Mouse (Mus musculus): ENCODE results near the gene Anp32e. TPM values are rescaled to one million over a fixed set of nuclear protein-coding genes. Genes with fewer than 3 reads are reported as not detected.

The Anp32e gene
- polyA plus RNA-seq, 1 experiment from 2014 or later: 50.1 TPM

DNA sequence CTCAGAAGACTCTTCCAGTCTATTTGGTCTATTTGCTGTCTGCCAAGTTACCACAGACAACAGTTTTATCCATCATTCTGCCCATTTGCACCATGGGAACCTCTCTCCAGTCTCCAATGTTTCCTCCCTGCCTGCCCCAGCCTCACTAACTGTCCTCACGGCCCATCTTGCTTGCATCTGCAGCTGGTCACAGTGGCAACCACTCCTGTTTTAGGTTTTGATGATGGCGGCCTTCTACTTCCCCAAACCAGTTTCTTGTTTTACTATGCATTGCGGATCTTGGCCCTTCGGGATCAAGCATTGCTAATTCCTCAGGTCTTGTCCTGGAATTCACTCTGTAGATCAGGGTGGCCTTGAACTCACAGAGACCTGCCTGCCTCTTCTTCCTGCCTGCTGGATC is 53.1 kb downstream of the Anp32e start:
- Histone ChIP-seq H3K4me2 (ENCODE audit: low read length) (no peak overlapping the region), H3K36me3 (ENCODE audit: control insufficient read depth, insufficient read depth, low read length) (no peaks in the 10 kb centered on the region), H3K27ac (replicated peaks; ENCODE audit: low read depth, low read length) (no peak overlapping the region), H3K27me3 (ENCODE audit: control insufficient read depth, insufficient read depth, low read length) (no peaks in the 10 kb centered on the region), H3K9me3 (ENCODE audit: control insufficient read depth, low read length) (no peaks in the 10 kb centered on the region), H3K4me3 (replicated peaks; ENCODE audit: low read depth, low read length) (no peak overlapping the region), H3K9ac (replicated peaks; ENCODE audit: low read length) (no peak overlapping the region), H3K4me1 (ENCODE audit: control insufficient read depth, insufficient read depth, low read length) (peaks cover 17% of the 10 kb centered on the region)
- ATAC-seq (ENCODE audit: low FRiP score, low TSS enrichment) (no peak), DNase-seq (no peak)
- 91% methylated on average over 4 of the region's 4 CpGs for WGBS

GRCm38 (mm10) chr3:95985209-95986000 is 56.4 kb downstream of the Anp32e start:
- peak overlapping the region; percentile 90 for H3K27ac ChIP-seq (replicated peaks; ENCODE audit: low read depth, low read length)
- H3K4me3 ChIP-seq (replicated peaks; ENCODE audit: low read depth, low read length): peak overlapping the region; percentile 19
- WGBS: 4% methylated on average over 12 of the region's 12 CpGs
- peak overlapping the region; percentile 48 for H3K4me2 ChIP-seq (ENCODE audit: low read length)
- H3K27me3 ChIP-seq (ENCODE audit: control insufficient read depth, insufficient read depth, low read length): no peaks in the 10 kb centered on the region
- H3K9me3 ChIP-seq (ENCODE audit: control insufficient read depth, low read length): no peaks in the 10 kb centered on the region
- H3K36me3 ChIP-seq (ENCODE audit: control insufficient read depth, insufficient read depth, low read length): peaks cover 24% of the 10 kb centered on the region
- ATAC-seq (ENCODE audit: low FRiP score, low TSS enrichment) (peak; percentile 87), DNase-seq (peak; percentile 83)
- H3K9ac ChIP-seq (replicated peaks; ENCODE audit: low read length): peak overlapping the region; percentile 51
- peaks cover 17% of the 10 kb centered on the region for H3K4me1 ChIP-seq (ENCODE audit: control insufficient read depth, insufficient read depth, low read length)

- WGBS: 2% methylated on average over 21 of the region's 21 CpGs
- peak; percentile 74 for DNase-seq
- Histone ChIP-seq H3K27me3 (ENCODE audit: control insufficient read depth, insufficient read depth, low read length) (no peaks in the 10 kb centered on the region), H3K4me2 (ENCODE audit: low read length) (peak overlapping the region; percentile 48), H3K4me3 (replicated peaks; ENCODE audit: low read depth, low read length) (peak overlapping the region; percentile 19), H3K4me1 (ENCODE audit: control insufficient read depth, insufficient read depth, low read length) (peaks cover 17% of the 10 kb centered on the region), H3K27ac (replicated peaks; ENCODE audit: low read depth, low read length) (peak overlapping the region; percentile 90), H3K9me3 (ENCODE audit: control insufficient read depth, low read length) (no peaks in the 10 kb centered on the region), H3K36me3 (ENCODE audit: control insufficient read depth, insufficient read depth, low read length) (peaks cover 31% of the 10 kb centered on the region), H3K9ac (replicated peaks; ENCODE audit: low read length) (peak overlapping the region; percentile 51)
- ATAC-seq (ENCODE audit: low FRiP score, low TSS enrichment): no peak
These were observed 57.1 kb downstream of the Anp32e start for GRCm38 (mm10) chr3:95986001-95986622.

GRCm38 (mm10) chr3:95986984-95987383 is 57.9 kb downstream of the Anp32e start:
- no peaks in the 10 kb centered on the region for H3K9me3 ChIP-seq (ENCODE audit: control insufficient read depth, low read length)
- peaks cover 39% of the 10 kb centered on the region for H3K36me3 ChIP-seq (ENCODE audit: control insufficient read depth, insufficient read depth, low read length)
- DNase-seq (no peak), ATAC-seq (ENCODE audit: low FRiP score, low TSS enrichment) (no peak)
- no peak overlapping the region for H3K27ac ChIP-seq (replicated peaks; ENCODE audit: low read depth, low read length)
- H3K4me2 ChIP-seq (ENCODE audit: low read length): no peak overlapping the region
- WGBS: 75% methylated on average over 4 of the region's 4 CpGs
- no peak overlapping the region for H3K4me3 ChIP-seq (replicated peaks; ENCODE audit: low read depth, low read length)
- no peaks in the 10 kb centered on the region for H3K27me3 ChIP-seq (ENCODE audit: control insufficient read depth, insufficient read depth, low read length)
- peaks cover 17% of the 10 kb centered on the region for H3K4me1 ChIP-seq (ENCODE audit: control insufficient read depth, insufficient read depth, low read length)
- no peak overlapping the region for H3K9ac ChIP-seq (replicated peaks; ENCODE audit: low read length)

- H3K4me3 ChIP-seq (replicated peaks; ENCODE audit: low read depth, low read length): no peak overlapping the region
- H3K9me3 ChIP-seq (ENCODE audit: control insufficient read depth, low read length): no peaks in the 10 kb centered on the region
- H3K4me2 ChIP-seq (ENCODE audit: low read length): no peak overlapping the region
- no peak overlapping the region for H3K9ac ChIP-seq (replicated peaks; ENCODE audit: low read length)
- no peaks in the 10 kb centered on the region for H3K27me3 ChIP-seq (ENCODE audit: control insufficient read depth, insufficient read depth, low read length)
- H3K36me3 ChIP-seq (ENCODE audit: control insufficient read depth, insufficient read depth, low read length): peaks cover 45% of the 10 kb centered on the region
- H3K4me1 ChIP-seq (ENCODE audit: control insufficient read depth, insufficient read depth, low read length): peaks cover 22% of the 10 kb centered on the region
- 85% methylated on average over 6 of the region's 6 CpGs for WGBS
- DNase-seq (no peak), ATAC-seq (ENCODE audit: low FRiP score, low TSS enrichment) (no peak)
- H3K27ac ChIP-seq (replicated peaks; ENCODE audit: low read depth, low read length): no peak overlapping the region
These were observed 58.5 kb downstream of the Anp32e start for GRCm38 (mm10) chr3:95987386-95988110.

DNA sequence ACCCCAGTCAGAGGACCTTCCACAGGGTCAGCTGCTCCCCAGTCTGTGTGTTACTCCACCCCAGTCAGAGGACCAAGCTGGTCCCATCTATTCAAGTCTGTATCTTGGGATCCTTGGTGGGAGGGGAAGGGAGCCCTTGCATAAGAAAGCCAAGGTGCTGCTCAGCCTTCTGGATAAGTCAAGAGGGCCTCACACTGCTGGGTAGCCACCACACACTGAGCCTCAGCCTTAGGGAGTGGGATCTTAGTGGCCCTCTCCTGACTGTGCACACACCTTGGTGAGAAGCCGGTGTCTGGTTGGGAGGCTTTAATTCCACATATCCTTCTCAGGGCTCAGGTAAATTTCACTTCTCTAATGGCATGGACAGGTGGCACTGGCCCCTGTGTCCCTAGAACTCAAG is 59.1 kb downstream of the Anp32e start:
- ATAC-seq (ENCODE audit: low FRiP score, low TSS enrichment) (no peak), DNase-seq (no peak)
- H3K36me3 ChIP-seq (ENCODE audit: control insufficient read depth, insufficient read depth, low read length): peaks cover 48% of the 10 kb centered on the region
- no peak overlapping the region for H3K9ac ChIP-seq (replicated peaks; ENCODE audit: low read length)
- H3K4me2 ChIP-seq (ENCODE audit: low read length): no peak overlapping the region
- H3K27ac ChIP-seq (replicated peaks; ENCODE audit: low read depth, low read length): no peak overlapping the region
- WGBS: 100% methylated on average over 1 of the region's 1 CpGs
- H3K27me3 ChIP-seq (ENCODE audit: control insufficient read depth, insufficient read depth, low read length): no peaks in the 10 kb centered on the region
- no peak overlapping the region for H3K4me3 ChIP-seq (replicated peaks; ENCODE audit: low read depth, low read length)
- no peaks in the 10 kb centered on the region for H3K9me3 ChIP-seq (ENCODE audit: control insufficient read depth, low read length)
- H3K4me1 ChIP-seq (ENCODE audit: control insufficient read depth, insufficient read depth, low read length): peaks cover 27% of the 10 kb centered on the region

- peaks cover 48% of the 10 kb centered on the region for H3K36me3 ChIP-seq (ENCODE audit: control insufficient read depth, insufficient read depth, low read length)
- H3K9me3 ChIP-seq (ENCODE audit: control insufficient read depth, low read length): no peaks in the 10 kb centered on the region
- 70% methylated on average over 10 of the region's 10 CpGs for WGBS
- H3K4me3 ChIP-seq (replicated peaks; ENCODE audit: low read depth, low read length): no peak overlapping the region
- ATAC-seq (ENCODE audit: low FRiP score, low TSS enrichment) (no peak), DNase-seq (no peak)
- H3K4me1 ChIP-seq (ENCODE audit: control insufficient read depth, insufficient read depth, low read length): peaks cover 35% of the 10 kb centered on the region
- H3K27me3 ChIP-seq (ENCODE audit: control insufficient read depth, insufficient read depth, low read length): no peaks in the 10 kb centered on the region
- H3K4me2 ChIP-seq (ENCODE audit: low read length): no peak overlapping the region
- H3K27ac ChIP-seq (replicated peaks; ENCODE audit: low read depth, low read length): no peak overlapping the region
- no peak overlapping the region for H3K9ac ChIP-seq (replicated peaks; ENCODE audit: low read length)
These were observed 59.9 kb downstream of the Anp32e start for GRCm38 (mm10) chr3:95988969-95989368.

GRCm38 (mm10) chr3:95990413-95990941 is 61.4 kb downstream of the Anp32e start:
- no peaks in the 10 kb centered on the region for H3K27me3 ChIP-seq (ENCODE audit: control insufficient read depth, insufficient read depth, low read length)
- WGBS: 91% methylated on average over 12 of the region's 12 CpGs
- H3K4me1 ChIP-seq (ENCODE audit: control insufficient read depth, insufficient read depth, low read length): peaks cover 31% of the 10 kb centered on the region
- no peak for ATAC-seq (ENCODE audit: low FRiP score, low TSS enrichment)
- no peak overlapping the region for H3K4me2 ChIP-seq (ENCODE audit: low read length)
- no peak overlapping the region for H3K4me3 ChIP-seq (replicated peaks; ENCODE audit: low read depth, low read length)
- DNase-seq: no peak
- peaks cover 48% of the 10 kb centered on the region for H3K36me3 ChIP-seq (ENCODE audit: control insufficient read depth, insufficient read depth, low read length)
- no peak overlapping the region for H3K9ac ChIP-seq (replicated peaks; ENCODE audit: low read length)
- H3K27ac ChIP-seq (replicated peaks; ENCODE audit: low read depth, low read length): no peak overlapping the region
- no peaks in the 10 kb centered on the region for H3K9me3 ChIP-seq (ENCODE audit: control insufficient read depth, low read length)
